8 mouse cellular contexts compared by ENCODE assay signal in genomic region chr2:25261870-25262269, GRCm38 (mm10). TPM values are rescaled to one million over a fixed set of nuclear protein-coding genes. Genes with fewer than 3 reads are reported as not detected.
DNase-seq lines count a peak whose midpoint lies in the region; ATAC-seq and TF ChIP-seq lines count a peak whose summit lies in the region.

No protein-coding gene starts in this region.

- peaks cover 32% of the 10 kb centered on the region for H3K4me1 ChIP-seq in brown adipose tissue, adult 24 weeks (ENCODE audit: control insufficient read depth, insufficient read depth, insufficient read length, low read length)
- H3K4me1 ChIP-seq in hindbrain, embryonic 16.5 days (ENCODE audit: control insufficient read depth, insufficient read depth, low read depth, low read length) = peaks cover 41% of the 10 kb centered on the region
- peaks cover 42% of the 10 kb centered on the region for H3K4me1 ChIP-seq in neural tube, embryonic 12.5 days

- TF ChIP-seq CTCF in layer of hippocampus, adult 2 months (conservative IDR thresholded peaks at IDR 0.05) = no peak

- peak overlapping the region; percentile 95 for H3K4me3 ChIP-seq in layer of hippocampus, adult 2 months
- H3K4me3 ChIP-seq in brown adipose tissue, adult 24 weeks (ENCODE audit: insufficient read depth, low read depth, low read length) = peak overlapping the region; percentile 58
- H3K4me3 ChIP-seq in hindbrain, embryonic 16.5 days (ENCODE audit: low read length) = peak overlapping the region; percentile 83
- peak overlapping the region; percentile 78 for H3K4me3 ChIP-seq in neural tube, embryonic 12.5 days

- no peak for ATAC-seq in hindbrain, embryonic 16.5 days
- 0 out of 2 replicates have a peak, but pooled peaks have one; percentile 3 for ATAC-seq in neural tube, embryonic 12.5 days (ENCODE audit: low FRiP score, low read depth)
- no peak for ATAC-seq in monocyte, adult 5-6 weeks (replicated peaks; ENCODE audit: insufficient number of reproducible peaks, low FRiP score, low TSS enrichment, poor library complexity, severe bottlenecking)

- no peaks in the 10 kb centered on the region for H3K9me3 ChIP-seq in hindbrain, embryonic 16.5 days (ENCODE audit: control insufficient read depth, low read length)
- H3K9me3 ChIP-seq in neural tube, embryonic 12.5 days = no peaks in the 10 kb centered on the region

- H3K4me2 ChIP-seq in hindbrain, embryonic 16.5 days (ENCODE audit: low read length) = peak overlapping the region; percentile 99
- H3K4me2 ChIP-seq in neural tube, embryonic 12.5 days (replicated peaks) = peak overlapping the region; percentile 83

- H3K9ac ChIP-seq in hindbrain, embryonic 16.5 days (ENCODE audit: low read depth, low read length) = peak overlapping the region; percentile 46; the same call in 1 of the 2 replicates
- H3K9ac ChIP-seq in neural tube, embryonic 12.5 days = 0 out of 2 replicates have a peak overlapping the region, but pooled peaks have one; percentile 40

- DNase-seq in layer of hippocampus, adult 2 months (ENCODE audit: low spot score in 2 of 2) = no peak
- DNase-seq in layer of hippocampus, postnatal 25 days (ENCODE audit: extremely low spot score in 1 of 2, low spot score in 1 of 2) = no peak
- DNase-seq in adrenal gland, adult 2 months = no peak
- no peak for DNase-seq in natural killer cell, adult 2 months (ENCODE audit: low spot score in 2 of 2)

- H3K36me3 ChIP-seq in hindbrain, embryonic 16.5 days (ENCODE audit: control insufficient read depth, insufficient read depth, low read length) = no peaks in the 10 kb centered on the region
- H3K36me3 ChIP-seq in neural tube, embryonic 12.5 days = no peaks in the 10 kb centered on the region

- 43% methylated on average over 10 of the region's 12 CpGs for WGBS in hindbrain, embryonic 16.5 days
- 49% methylated on average over 12 of the region's 12 CpGs for WGBS in neural tube, embryonic 12.5 days

- no peaks in the 10 kb centered on the region; the same call in 1 of the 2 replicates for H3K27me3 ChIP-seq in hindbrain, embryonic 16.5 days (replicated peaks; ENCODE audit: control insufficient read depth, insufficient read depth, low read length)
- H3K27me3 ChIP-seq in neural tube, embryonic 12.5 days (replicated peaks) = peaks cover 13% of the 10 kb centered on the region

- H3K27ac ChIP-seq in layer of hippocampus, adult 2 months = peak overlapping the region; percentile 95
- no peak overlapping the region; the same call in 1 of the 2 replicates for H3K27ac ChIP-seq in brown adipose tissue, adult 24 weeks (replicated peaks; ENCODE audit: low read depth, low read length)
- H3K27ac ChIP-seq in hindbrain, embryonic 16.5 days (ENCODE audit: low read depth, low read length) = peak overlapping the region; percentile 62
- no peak overlapping the region for H3K27ac ChIP-seq in neural tube, embryonic 12.5 days

RNA-seq across cellular contexts. Expression of gene Tprn, which starts 0.5 kb away (rescaled TPM):
- 10 to 100 TPM; 21.5 to 23.8 TPM for total RNA-seq in layer of hippocampus, adult 2 months (2021)
- total RNA-seq in layer of hippocampus, postnatal 25 days (2021) = 10 to 100 TPM; 27.0 to 29.4 TPM
- 1.7 and 3.7 TPM in 2 replicates for polyA plus RNA-seq in brown adipose tissue, adult 24 weeks (2012; ENCODE audit: insufficient read depth, insufficient read length, missing spikeins)
- 20.3 TPM in 2 replicates for polyA plus RNA-seq in hindbrain, embryonic 16.5 days (2015; fragmentation: Nextera tagmentation; extraction: Ambion mirVana)
- 14.4 and 15.2 TPM in 2 replicates for polyA plus RNA-seq in neural tube, embryonic 12.5 days (2016; fragmentation: Nextera tagmentation; extraction: Ambion mirVana)
- total RNA-seq in adrenal gland, adult 2 months (2021) = 10 to 100 TPM in 1 of 2 experiments, 1 to 10 TPM in 1; 10.0 to 13.1 TPM
- polyA plus RNA-seq in adrenal gland, adult 2 months (2012; rRNA removed) = 13.6 and 14.6 TPM in 2 replicates
- 7.1 to 9.2 TPM (median 8.4 TPM) in 3 replicates for total RNA-seq in monocyte, adult 5-6 weeks (2017)

RNA-seq across cellular contexts. Expression of gene Tmem203, which starts 6.6 kb away (rescaled TPM):
- 10 to 100 TPM; 35.1 to 35.8 TPM for total RNA-seq in layer of hippocampus, adult 2 months (2021)
- 10 to 100 TPM; 38.1 to 40.5 TPM for total RNA-seq in layer of hippocampus, postnatal 25 days (2021)
- 13.5 and 18.9 TPM in 2 replicates for polyA plus RNA-seq in brown adipose tissue, adult 24 weeks (2012; ENCODE audit: insufficient read depth, insufficient read length, missing spikeins)
- polyA plus RNA-seq in hindbrain, embryonic 16.5 days (2015; fragmentation: Nextera tagmentation; extraction: Ambion mirVana) = 15.8 and 16.6 TPM in 2 replicates
- polyA plus RNA-seq in neural tube, embryonic 12.5 days (2016; fragmentation: Nextera tagmentation; extraction: Ambion mirVana) = 20.3 and 22.4 TPM in 2 replicates
- 10 to 100 TPM; 23.9 to 32.0 TPM for total RNA-seq in adrenal gland, adult 2 months (2021)
- 114 and 116 TPM in 2 replicates for polyA plus RNA-seq in adrenal gland, adult 2 months (2012; rRNA removed)
- total RNA-seq in monocyte, adult 5-6 weeks (2017) = 12.2 to 16.8 TPM (median 15.6 TPM) in 3 replicates

RNA-seq across cellular contexts. Expression of gene Ssna1, which starts 10.4 kb away (rescaled TPM):
- total RNA-seq in layer of hippocampus, adult 2 months (2021) = 10 to 100 TPM; 64.5 to 69.3 TPM
- 10 to 100 TPM; 69.2 to 71.6 TPM for total RNA-seq in layer of hippocampus, postnatal 25 days (2021)
- 41.7 and 44.0 TPM in 2 replicates for polyA plus RNA-seq in brown adipose tissue, adult 24 weeks (2012; ENCODE audit: insufficient read depth, insufficient read length, missing spikeins)
- polyA plus RNA-seq in hindbrain, embryonic 16.5 days (2015; fragmentation: Nextera tagmentation; extraction: Ambion mirVana) = 181 and 183 TPM in 2 replicates
- polyA plus RNA-seq in neural tube, embryonic 12.5 days (2016; fragmentation: Nextera tagmentation; extraction: Ambion mirVana) = 201 and 204 TPM in 2 replicates
- 10 to 100 TPM; 37.6 to 46.1 TPM for total RNA-seq in adrenal gland, adult 2 months (2021)
- 55.2 and 62.1 TPM in 2 replicates for polyA plus RNA-seq in adrenal gland, adult 2 months (2012; rRNA removed)
- total RNA-seq in monocyte, adult 5-6 weeks (2017) = 31.8 to 50.4 TPM (median 32.4 TPM) in 3 replicates

RNA-seq across cellular contexts. Expression of gene Anapc2, which starts 10.4 kb away (rescaled TPM):
- 10 to 100 TPM; 84.6 to 84.7 TPM for total RNA-seq in layer of hippocampus, adult 2 months (2021)
- total RNA-seq in layer of hippocampus, postnatal 25 days (2021) = 10 to 100 TPM; 85.1 to 86.5 TPM
- polyA plus RNA-seq in brown adipose tissue, adult 24 weeks (2012; ENCODE audit: insufficient read depth, insufficient read length, missing spikeins) = 18.6 and 23.7 TPM in 2 replicates
- 137 and 147 TPM in 2 replicates for polyA plus RNA-seq in hindbrain, embryonic 16.5 days (2015; fragmentation: Nextera tagmentation; extraction: Ambion mirVana)
- polyA plus RNA-seq in neural tube, embryonic 12.5 days (2016; fragmentation: Nextera tagmentation; extraction: Ambion mirVana) = 142 and 144 TPM in 2 replicates
- total RNA-seq in adrenal gland, adult 2 months (2021) = 10 to 100 TPM; 78.8 to 82.7 TPM
- 93.1 and 110 TPM in 2 replicates for polyA plus RNA-seq in adrenal gland, adult 2 months (2012; rRNA removed)
- total RNA-seq in monocyte, adult 5-6 weeks (2017) = 42.6 to 64.9 TPM (median 43.8 TPM) in 3 replicates

RNA-seq across cellular contexts. Expression of gene AL732309.1, which starts 15.2 kb away (rescaled TPM):
- 1 to 10 TPM; 2.2 to 2.4 TPM for total RNA-seq in layer of hippocampus, adult 2 months (2021)
- total RNA-seq in layer of hippocampus, postnatal 25 days (2021) = 1 to 10 TPM; 3.3 to 5.2 TPM
- 2.3 and 5.4 TPM in 2 replicates for polyA plus RNA-seq in brown adipose tissue, adult 24 weeks (2012; ENCODE audit: insufficient read depth, insufficient read length, missing spikeins)
- 4.2 and 5.1 TPM in 2 replicates for polyA plus RNA-seq in hindbrain, embryonic 16.5 days (2015; fragmentation: Nextera tagmentation; extraction: Ambion mirVana)
- polyA plus RNA-seq in neural tube, embryonic 12.5 days (2016; fragmentation: Nextera tagmentation; extraction: Ambion mirVana) = 5.2 and 6.4 TPM in 2 replicates
- 1 to 10 TPM; 3.1 to 3.2 TPM for total RNA-seq in adrenal gland, adult 2 months (2021)
- polyA plus RNA-seq in adrenal gland, adult 2 months (2012; rRNA removed) = 21.7 and 22.6 TPM in 2 replicates
- total RNA-seq in monocyte, adult 5-6 weeks (2017) = 4.5 to 4.9 TPM in 2 of 3 replicates, not detected in the other

Comparison
In these comparisons a context has a peak if more than half of its experiments do, and no peak if none do; other contexts are left out.
1. H3K27ac ChIP-seq: peak in layer of hippocampus, adult 2 months (single experiment) and hindbrain, embryonic 16.5 days (single experiment); none in brown adipose tissue, adult 24 weeks (single experiment) and neural tube, embryonic 12.5 days (single experiment).
2. Peak in every context shown above with its lines, with median percentiles within 50 percentile points of each other: H3K4me3 ChIP-seq.